Mouse (Mus musculus): ENCODE results near the gene Stk32c.
A peak's percentile ranks its signal among the peaks of the same experiment; 100 is the strongest.

- TF ChIP-seq CTCF (IDR thresholded peaks at IDR 0.05; ENCODE audit: low read depth): peak; percentile 53
- TF ChIP-seq EP300 (optimal IDR thresholded peaks at IDR 0.05): no peak
These were observed 24.4 kb downstream of the Stk32c start for GRCm38 (mm10) chr7:139188634-139189207.
